Mouse (Mus musculus) C2C12 (cell line): ENCODE measurements around the gene Gm20388. TPM values are rescaled to one million over a fixed set of nuclear protein-coding genes. Genes with fewer than 3 reads are reported as not detected.

Experiments used
- H3K27me3 ChIP-seq: one replicate; pipeline ENCODE4 v1.6.1; 2011; ENCODE audit not compliant: control insufficient read depth, insufficient read depth, insufficient read length
- H3K36me3 ChIP-seq: one replicate; pipeline ENCODE4 v1.6.1; 2011; ENCODE audit not compliant: control insufficient read depth, insufficient read depth
- H3K4me3 ChIP-seq: one replicate; pipeline ENCODE4 v1.5.1; 2011; ENCODE audit warnings: mild to moderate bottlenecking, control low read depth; ENCODE audit not compliant: poor library complexity, insufficient read depth, severe bottlenecking
- H3K79me2 ChIP-seq: one replicate; pipeline ENCODE4 v1.6.1; 2011; ENCODE audit not compliant: control insufficient read depth, insufficient read depth
- H3K79me3 ChIP-seq: one replicate; pipeline ENCODE4 v1.6.1; 2011; ENCODE audit warnings: low read depth, control low read depth
- H3ac ChIP-seq: one replicate; pipeline ENCODE3; 2011; ENCODE audit warnings: low read depth; ENCODE audit not compliant: control insufficient read depth, insufficient read length
- CEBPB ChIP-seq: IDR thresholded peaks from one replicate; pipeline ENCODE4 v1.6.1; 2011; ENCODE audit warnings: low read depth, mild to moderate bottlenecking, control low read depth, moderate library complexity
- CTCF ChIP-seq: IDR thresholded peaks from one replicate; pipeline ENCODE4 v1.5.1; 2011; ENCODE audit not compliant: control insufficient read depth, insufficient read depth, insufficient read length
- FOSL1 ChIP-seq: IDR thresholded peaks from one replicate; pipeline ENCODE4 v1.8.0; 2011; ENCODE audit warnings: mild to moderate bottlenecking, low read length; ENCODE audit not compliant: poor library complexity, insufficient read depth, severe bottlenecking
- MAX ChIP-seq: IDR thresholded peaks from one replicate; pipeline ENCODE4 v1.6.1; 2011; ENCODE audit warnings: mild to moderate bottlenecking, control low read depth
- MYOD1 ChIP-seq: IDR thresholded peaks from one replicate; pipeline ENCODE4 v1.6.1; 2011; ENCODE audit warnings: low read depth; ENCODE audit not compliant: control insufficient read depth, insufficient read length
- MYOG ChIP-seq: IDR thresholded peaks from one replicate; pipeline ENCODE4 v1.6.1; 2011; ENCODE audit not compliant: control insufficient read depth, insufficient read length; ENCODE audit errors: extremely low read depth
- USF1 ChIP-seq: IDR thresholded peaks from one replicate; pipeline ENCODE4 v1.6.1; 2011; ENCODE audit warnings: low read depth, mild to moderate bottlenecking, control low read depth, moderate library complexity
- polyA plus RNA-seq: library from polyadenylated mRNA; unstranded; fragments of >200 nt; fragmentation: generic; extraction: Trizol; gene quantifications from one replicate; pipeline ENCODE4 v1.2.1, GENCODE M21; 2012; ENCODE audit warnings: missing spikeins

Gm20388 gene
- polyA plus RNA-seq, 1 experiment = 15.0 TPM

- no peaks in the 10 kb centered on the region for H3K27me3 ChIP-seq
- H3K79me3 ChIP-seq = no peaks in the 10 kb centered on the region
- peak; percentile 18 for TF ChIP-seq USF1
- TF ChIP-seq MAX = peak; percentile 59
- no peak for TF ChIP-seq MYOG
- no peak for TF ChIP-seq CEBPB
- H3K79me2 ChIP-seq = no peaks in the 10 kb centered on the region
- H3K4me3 ChIP-seq = peak within 1 kb of the TSS; percentile 56
- H3ac ChIP-seq = peak within 1 kb of the TSS; percentile 80
- no peaks in the 10 kb centered on the region for H3K36me3 ChIP-seq
Measured at GRCm38 (mm10) chr8:122443262-122444006, 2532.8 kb downstream of the Gm20388 start, which contains the start of gene Mvd. Gene Mvd, minus strand, starts transcription at chr8:122443422.

- H3ac ChIP-seq = peak overlapping the region; percentile 44
- TF ChIP-seq MYOD1 = no peak
- TF ChIP-seq USF1 = no peak
- TF ChIP-seq FOSL1 = no peak
- no peak for TF ChIP-seq CEBPB
- TF ChIP-seq MYOG = no peak
- TF ChIP-seq MAX = no peak
- no peaks in the 10 kb centered on the region for H3K36me3 ChIP-seq
- H3K27me3 ChIP-seq = peaks cover 7% of the 10 kb centered on the region
- H3K79me2 ChIP-seq = no peaks in the 10 kb centered on the region
- H3K79me3 ChIP-seq = no peaks in the 10 kb centered on the region
- H3K4me3 ChIP-seq = peak overlapping the region; percentile 32
Measured at GRCm38 (mm10) chr8:122444058-122444748, 2533.6 kb downstream of the Gm20388 start.

- H3K4me3 ChIP-seq = no peak overlapping the region
- H3K27me3 ChIP-seq = peaks cover 12% of the 10 kb centered on the region
- no peaks in the 10 kb centered on the region for H3K36me3 ChIP-seq
- TF ChIP-seq CEBPB = no peak
- TF ChIP-seq MYOD1 = no peak
- TF ChIP-seq CTCF = peak; percentile 18
- TF ChIP-seq FOSL1 = no peak
- no peak for TF ChIP-seq MAX
- TF ChIP-seq MYOG = no peak
- H3ac ChIP-seq = no peak overlapping the region
- H3K79me2 ChIP-seq = no peaks in the 10 kb centered on the region
- no peaks in the 10 kb centered on the region for H3K79me3 ChIP-seq
Measured at GRCm38 (mm10) chr8:122445203-122445602, 2534.6 kb downstream of the Gm20388 start.

DNA sequence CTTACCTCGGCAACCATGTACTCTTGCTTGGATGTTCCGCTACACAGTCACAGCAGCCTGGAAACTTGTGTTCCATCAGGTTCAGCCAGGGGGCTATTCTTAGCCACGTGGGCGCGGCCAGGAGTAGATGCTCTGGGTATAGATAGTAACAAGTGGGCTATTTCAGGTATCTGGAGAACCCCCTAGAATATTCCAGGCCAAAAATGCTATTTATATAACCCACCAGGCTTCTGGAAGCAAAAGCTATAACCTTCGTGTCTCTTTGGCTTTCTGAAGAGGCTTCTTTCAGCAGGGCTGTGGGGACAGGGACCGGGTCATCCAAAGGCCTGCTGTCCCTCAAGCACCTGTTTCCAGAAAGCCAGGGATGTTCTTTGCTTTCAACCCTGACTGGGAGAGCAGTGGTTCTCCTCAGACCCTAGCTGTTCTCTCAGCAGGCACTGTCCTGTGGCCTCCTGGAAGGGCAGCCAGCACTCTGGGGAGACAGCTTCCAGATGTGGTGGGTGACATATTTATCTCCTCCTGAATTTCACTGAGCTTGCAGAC, 2540.6 kb downstream of the Gm20388 start:
- Histone ChIP-seq H3K79me2 (no peaks in the 10 kb centered on the region), H3ac (no peak overlapping the region), H3K79me3 (no peaks in the 10 kb centered on the region), H3K27me3 (peaks cover 46% of the 10 kb centered on the region), H3K4me3 (no peak overlapping the region), H3K36me3 (no peaks in the 10 kb centered on the region)
- TF ChIP-seq CTCF = no peak
- no peak for TF ChIP-seq MYOD1
- no peak for TF ChIP-seq USF1
- TF ChIP-seq CEBPB = no peak
- TF ChIP-seq MAX = no peak
- TF ChIP-seq MYOG = no peak
- TF ChIP-seq FOSL1 = no peak

GRCm38 (mm10) chr8:122452154-122452553, 2541.5 kb downstream of the Gm20388 start:
- Histone ChIP-seq H3K4me3 (no peak overlapping the region), H3ac (no peak overlapping the region), H3K36me3 (no peaks in the 10 kb centered on the region), H3K79me2 (no peaks in the 10 kb centered on the region), H3K27me3 (peaks cover 47% of the 10 kb centered on the region), H3K79me3 (no peaks in the 10 kb centered on the region)
- TF ChIP-seq MAX (no peak), USF1 (no peak), CTCF (no peak), MYOD1 (no peak), FOSL1 (no peak), CEBPB (no peak), MYOG (no peak)
